Mouse (Mus musculus) MEL-GATA-1-ER (cell line): ENCODE measurements around the gene Atp1a3.

Experiments
- DNase-seq: peaks from one replicate; pipeline ENCODE4 v3.0.0-alpha.2; 2012; ENCODE audit warnings: low read depth; ENCODE audit errors: extremely low read depth

Gene Atp1a3

GRCm38 (mm10) chr7:25003820-25004388 is 1.9 kb downstream of the Atp1a3 start:
- no peak for DNase-seq

- no peak for DNase-seq
Observed at GRCm38 (mm10) chr7:25003291-25003690, 2.5 kb downstream of the Atp1a3 start.

GRCm38 (mm10) chr7:25000711-25001110 is 5.0 kb downstream of the Atp1a3 start:
- no peak for DNase-seq

- DNase-seq: no peak
Observed at GRCm38 (mm10) chr7:25000211-25000610, 5.5 kb downstream of the Atp1a3 start.

GRCm38 (mm10) chr7:24993081-24993480 is 12.7 kb downstream of the Atp1a3 start:
- no peak for DNase-seq

- no peak for DNase-seq
Observed at GRCm38 (mm10) chr7:24990478-24990877, 15.3 kb downstream of the Atp1a3 start.

- DNase-seq: no peak
Observed at GRCm38 (mm10) chr7:24987941-24988340, 17.8 kb downstream of the Atp1a3 start.

- DNase-seq: no peak
Observed at GRCm38 (mm10) chr7:24985799-24986198, 20.0 kb downstream of the Atp1a3 start.

- DNase-seq: no peak
Observed at GRCm38 (mm10) chr7:24984307-24984706, 21.5 kb downstream of the Atp1a3 start.

- DNase-seq: no peak
Observed at GRCm38 (mm10) chr7:24983396-24983795, 22.4 kb downstream of the Atp1a3 start.

- DNase-seq: no peak
Observed at GRCm38 (mm10) chr7:24980439-24980838, 25.3 kb downstream of the Atp1a3 start.

- peak; percentile 74 for DNase-seq
Observed at GRCm38 (mm10) chr7:24978781-24979180, 27.0 kb downstream of the Atp1a3 start.

GRCm38 (mm10) chr7:24974893-24975595 is 30.7 kb downstream of the Atp1a3 start:
- peak; percentile 84 for DNase-seq

- DNase-seq: no peak
Observed at GRCm38 (mm10) chr7:24973902-24974301, 31.9 kb downstream of the Atp1a3 start.

- DNase-seq: no peak
Observed at GRCm38 (mm10) chr7:24973208-24973607, 32.5 kb downstream of the Atp1a3 start.

GRCm38 (mm10) chr7:24971972-24972893 is 33.5 kb downstream of the Atp1a3 start, which contains the start of gene Rabac1:
Rabac1 (minus strand) TSS chr7:24972754.
- DNase-seq: peak; percentile 96

- no peak for DNase-seq
Observed at GRCm38 (mm10) chr7:24971261-24971971, 34.3 kb downstream of the Atp1a3 start.

GRCm38 (mm10) chr7:24970341-24970740 is 35.4 kb downstream of the Atp1a3 start:
- no peak for DNase-seq

- no peak for DNase-seq
Observed at GRCm38 (mm10) chr7:24969805-24970204, 36.0 kb downstream of the Atp1a3 start.

- no peak for DNase-seq
Observed at GRCm38 (mm10) chr7:24968463-24968862, 37.3 kb downstream of the Atp1a3 start.

GRCm38 (mm10) chr7:24967966-24968365 is 37.8 kb downstream of the Atp1a3 start:
- DNase-seq: no peak
